In the genomic region with DNA sequence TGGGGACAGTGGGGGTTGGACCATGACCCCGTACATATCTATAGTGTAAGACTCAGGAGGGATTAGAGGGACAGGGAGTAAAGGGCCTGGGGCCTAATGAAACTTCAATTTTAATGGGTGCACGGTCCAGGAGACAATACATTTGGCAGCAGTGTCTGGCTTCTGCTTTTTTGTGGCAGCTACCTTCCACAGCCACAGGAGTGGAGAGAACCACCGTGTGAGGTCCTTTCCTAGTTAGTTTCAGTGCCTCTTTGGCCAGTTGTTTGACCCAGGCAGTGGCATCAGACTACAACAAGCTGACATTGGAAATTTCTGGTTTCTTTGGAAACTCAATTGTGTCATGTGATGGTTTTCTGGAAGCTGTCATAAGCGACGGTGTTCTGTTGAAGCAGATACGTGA, we compare ENCODE assay signal across 16 mouse cellular contexts.
"Had no signal": no experiment of that assay in that cellular context is flagged by ENCODE, and none has a peak within 500 bp of the region (broad histone marks: within the 10 kb centered on the region; RNA-seq: fewer than 3 reads in every experiment).

No protein-coding gene starts in this region.

- H3K4me1 ChIP-seq: neural tube, embryonic 12.5 days; neural tube, embryonic 13.5 days; neural tube, embryonic 15.5 days; stomach, embryonic 15.5 days had no signal

- H3K27me3 ChIP-seq: neural tube, embryonic 12.5 days; neural tube, embryonic 13.5 days; neural tube, embryonic 15.5 days; stomach, embryonic 15.5 days had no signal

- H3K27ac ChIP-seq: neural tube, embryonic 12.5 days; neural tube, embryonic 13.5 days; neural tube, embryonic 15.5 days; stomach, embryonic 15.5 days; stomach, postnatal 0 days had no signal

- H3K4me3 ChIP-seq: neural tube, embryonic 12.5 days; neural tube, embryonic 13.5 days; neural tube, embryonic 15.5 days; stomach, embryonic 15.5 days had no signal

- DNase-seq: retina, postnatal 1 day; right cerebral cortex, adult 18-20 months; right cerebral cortex, postnatal 14 days; right cerebral cortex, postnatal 25 days; right cerebral cortex, postnatal 4 days; spleen, adult 18-20 months; thymus, adult 2 months; thymus, postnatal 14 days; thymus, postnatal 25 days; thymus, postnatal 36 days; thymus, postnatal 4 days had no signal
